Mouse (Mus musculus) monocyte, adult 2 months (primary cell): ENCODE measurements around the gene Itga11.
"Not testable (repeated sequence)": the region's sequence is repeated elsewhere in the genome, so short reads cannot be mapped to it uniquely, and the experiment has no call there.

Experiments used
- DNase-seq, 2 experiments: peaks; one replicate each; pipeline ENCODE4 v3.0.0; 2022; ENCODE audit warnings: low spot score in 2 of 2, low read depth in 1 of 2

Gene Itga11

GRCm38 (mm10) chr9:62759601-62760000 is 82.0 kb downstream of the Itga11 start:
- no peak for DNase-seq

- no peak for DNase-seq
Measured at GRCm38 (mm10) chr9:62763478-62763877, 85.9 kb downstream of the Itga11 start.

GRCm38 (mm10) chr9:62765346-62765745 is 87.7 kb downstream of the Itga11 start:
- no peak for DNase-seq

DNA sequence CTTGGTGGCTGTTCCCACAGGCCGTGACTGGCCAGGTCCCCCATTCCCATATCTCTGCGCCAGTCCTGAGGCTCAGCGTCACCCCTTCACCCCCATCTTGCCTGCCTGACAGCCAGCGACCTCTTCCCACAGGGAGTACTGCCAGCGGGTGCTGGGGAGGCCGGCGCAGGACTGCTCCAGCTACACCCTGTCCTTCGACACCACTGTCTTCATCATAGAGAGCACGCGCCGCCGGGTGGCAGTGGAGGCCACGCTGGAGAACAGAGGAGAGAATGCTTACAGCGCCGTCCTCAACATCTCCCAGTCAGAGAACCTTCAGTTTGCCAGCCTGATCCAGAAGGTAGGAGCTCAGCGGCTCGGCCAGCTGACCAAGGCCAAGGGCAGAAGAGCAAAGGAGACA is 89.8 kb downstream of the Itga11 start:
- DNase-seq: no peak

DNA sequence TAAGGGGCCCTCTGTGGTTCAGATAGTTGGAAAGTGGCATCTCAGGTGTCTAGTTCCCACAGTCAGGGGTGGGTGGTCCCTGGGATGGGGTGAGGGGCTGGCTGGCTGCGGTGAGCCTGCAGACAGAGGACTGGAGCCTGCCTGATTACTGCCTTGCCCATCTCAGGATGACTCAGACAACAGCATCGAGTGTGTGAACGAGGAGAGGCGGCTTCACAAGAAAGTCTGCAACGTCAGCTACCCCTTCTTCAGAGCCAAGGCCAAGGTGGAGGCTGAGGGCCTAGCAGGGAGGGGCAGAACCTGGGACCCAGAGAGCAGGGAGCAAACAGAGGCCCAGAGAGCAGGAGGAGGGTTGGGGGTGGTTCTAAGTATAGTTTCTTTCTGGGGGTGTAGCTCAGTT is 90.7 kb downstream of the Itga11 start:
- no peak for DNase-seq

DNA sequence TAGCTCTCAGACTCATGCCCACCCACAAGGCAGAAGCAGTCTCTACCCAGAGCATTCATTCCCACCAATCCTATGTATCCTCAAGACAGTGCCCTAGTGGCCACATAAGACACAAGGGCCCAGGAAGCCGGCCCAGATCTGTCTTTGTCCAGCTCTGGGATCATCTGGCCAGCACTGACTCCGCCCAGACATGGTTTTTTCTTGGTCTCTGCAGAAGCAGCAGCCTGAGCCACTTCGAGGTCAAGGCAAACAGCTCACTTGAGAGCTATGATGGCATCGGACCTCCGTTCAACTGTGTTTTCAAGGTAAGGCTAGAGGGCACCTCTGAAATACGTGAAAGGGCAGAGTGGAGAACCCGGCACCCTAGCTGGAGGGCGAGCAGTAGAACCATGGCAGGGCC is 95.1 kb downstream of the Itga11 start:
- DNase-seq: no peak

- no peak for DNase-seq
Measured at GRCm38 (mm10) chr9:62775464-62775863, 97.8 kb downstream of the Itga11 start.

- DNase-seq: peak in 1 of 2 experiments; percentile 6
Measured at GRCm38 (mm10) chr9:62777461-62777860, 99.8 kb downstream of the Itga11 start.

GRCm38 (mm10) chr9:62778721-62779120 is 101.1 kb downstream of the Itga11 start:
- no peak for DNase-seq

DNA sequence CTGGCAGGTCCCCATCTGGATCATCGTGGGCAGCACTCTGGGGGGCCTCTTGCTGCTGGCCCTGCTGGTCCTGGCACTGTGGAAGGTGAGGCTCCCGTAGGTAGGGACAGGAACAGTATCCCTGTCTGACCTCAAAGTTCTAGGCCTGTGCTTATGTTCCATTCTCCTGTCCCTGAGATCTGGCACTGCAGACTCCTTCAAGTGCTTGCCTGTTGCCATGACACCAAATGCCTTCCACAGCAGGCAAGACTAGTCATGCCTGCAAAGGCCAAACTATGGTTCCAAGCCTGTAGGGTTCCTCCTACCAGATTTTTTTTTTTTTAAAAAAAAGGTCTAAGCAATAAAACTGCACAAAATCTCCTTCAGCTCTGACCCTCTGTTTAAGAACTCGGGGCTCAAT is 104.3 kb downstream of the Itga11 start:
- no peak for DNase-seq

- no peak for DNase-seq
Measured at GRCm38 (mm10) chr9:62782976-62783781, 105.6 kb downstream of the Itga11 start.

GRCm38 (mm10) chr9:62784233-62784632 is 106.6 kb downstream of the Itga11 start:
- DNase-seq: no peak

GRCm38 (mm10) chr9:62786721-62787120 is 109.1 kb downstream of the Itga11 start:
- DNase-seq: no peak

- DNase-seq: no peak
Measured at GRCm38 (mm10) chr9:62789856-62790255, 112.2 kb downstream of the Itga11 start.

GRCm38 (mm10) chr9:62799218-62799617 is 121.6 kb downstream of the Itga11 start:
- DNase-seq: not testable (repeated sequence)

GRCm38 (mm10) chr9:62810095-62810494 is 132.5 kb downstream of the Itga11 start:
- DNase-seq: no peak

- no peak for DNase-seq
Measured at GRCm38 (mm10) chr9:62810543-62811515, 133.2 kb downstream of the Itga11 start.

DNA sequence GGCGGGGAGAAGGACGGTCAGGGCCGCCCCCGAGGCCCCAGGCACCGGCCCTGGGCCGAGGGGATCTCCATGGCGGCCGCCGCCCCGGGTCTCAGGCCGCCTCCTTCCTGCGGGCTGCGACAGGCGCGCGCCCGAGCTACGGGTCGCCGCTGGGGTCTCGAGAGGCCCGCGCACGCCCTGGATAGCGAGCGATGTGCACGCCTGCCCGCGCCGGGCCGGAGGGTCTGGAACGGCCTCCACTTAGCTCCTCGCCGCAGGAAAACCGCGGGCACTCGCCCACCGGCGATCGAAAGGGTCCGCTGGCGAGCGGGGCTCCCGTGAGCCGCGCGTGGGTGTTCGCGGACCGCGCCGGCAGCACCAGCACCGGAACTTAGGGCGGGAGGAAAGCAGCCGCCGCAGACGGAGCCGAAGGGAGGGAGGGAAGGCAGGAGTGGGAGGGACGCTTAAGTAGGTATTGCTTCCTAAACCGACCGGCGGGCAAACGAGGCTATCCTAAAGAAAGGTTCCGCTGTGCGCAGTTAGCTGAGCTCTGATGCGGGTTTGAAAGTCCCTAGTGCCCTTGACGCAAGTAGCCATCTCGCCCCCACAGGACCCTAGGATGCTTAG is 134.0 kb downstream of the Itga11 start, which contains the start of gene Fem1b:
TSS of gene Fem1b (minus strand) at position 419 of the 606 bp plus-strand sequence.
- peak; percentile 75 to 89 for DNase-seq

GRCm38 (mm10) chr9:62812216-62813049 is 134.8 kb downstream of the Itga11 start:
- no peak for DNase-seq

DNA sequence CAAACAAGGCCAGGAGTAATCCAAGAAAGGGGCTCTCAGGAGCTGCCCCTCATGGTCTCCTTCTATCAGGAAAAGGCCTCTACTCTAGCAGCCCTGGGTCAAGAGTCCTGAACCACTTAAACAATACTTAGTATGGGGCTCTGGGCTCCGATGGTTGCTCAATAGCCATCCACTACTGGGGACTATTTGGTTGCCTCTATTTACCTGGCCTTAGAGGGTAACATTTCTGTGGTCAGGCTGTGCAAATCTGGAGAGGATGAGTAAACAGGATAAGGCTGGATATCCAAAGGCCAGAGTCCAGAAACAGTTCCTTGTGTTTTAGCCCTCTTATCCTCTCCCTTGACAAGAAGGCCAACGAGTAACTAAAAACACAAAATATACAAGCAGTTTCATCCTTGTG is 137.1 kb downstream of the Itga11 start:
- DNase-seq: no peak
